Mouse (Mus musculus) layer of hippocampus, adult 2 months (tissue): ENCODE measurements at regions not wholly inside any gene's neighbourhood (a gene's known extent, or its start where the extent isn't known, plus 50 kb on each side); places are given as distances from the start of the nearest gene placed in this dataset.

Experiments used
- DNase-seq, 2 experiments: peaks; one replicate each; pipeline ENCODE4 v3.0.0; 2022; ENCODE audit warnings: low spot score in 2 of 2
- H3K27ac ChIP-seq: fragments of 200-600 bp; 2 replicates; pipeline ENCODE4 v1.8.1; 2022
- H3K4me3 ChIP-seq: fragments of 200-600 bp; 2 replicates; pipeline ENCODE4 v1.8.1; 2022; ENCODE audit warnings: mild to moderate bottlenecking
- CTCF ChIP-seq: fragments of 200-600 bp; conservative IDR thresholded peaks from 2 replicates; pipeline ENCODE4 v1.8.1; 2022; ENCODE audit warnings: antibody characterized with exemption, mild to moderate bottlenecking, moderate library complexity

GRCm38 (mm10) chr3:58122456-58123359 is 274.8 kb upstream of the Pfn2 start:
- H3K4me3 ChIP-seq = peak overlapping the region; percentile 20; the same call in 1 of the 2 replicates
- H3K27ac ChIP-seq = peak overlapping the region; percentile 61; the same call in 1 of the 2 replicates
- peak; percentile 93 for TF ChIP-seq CTCF
- DNase-seq = peak; percentile 78 to 80

GRCm38 (mm10) chr3:58123396-58124077 is 275.7 kb upstream of the Pfn2 start:
- no peak for DNase-seq
- Histone ChIP-seq H3K27ac (no peak overlapping the region), H3K4me3 (no peak overlapping the region)
- no peak for TF ChIP-seq CTCF

GRCm38 (mm10) chr3:58124886-58125285 is 277.0 kb upstream of the Pfn2 start:
- no peak overlapping the region for H3K4me3 ChIP-seq
- DNase-seq = no peak
- TF ChIP-seq CTCF = no peak
- no peak overlapping the region for H3K27ac ChIP-seq

GRCm38 (mm10) chr3:58126996-58127395 is 279.1 kb upstream of the Pfn2 start:
- Histone ChIP-seq H3K4me3 (no peak overlapping the region), H3K27ac (no peak overlapping the region)
- no peak for TF ChIP-seq CTCF
- no peak for DNase-seq

GRCm38 (mm10) chr3:58128059-58128458 is 280.2 kb upstream of the Pfn2 start:
- TF ChIP-seq CTCF = no peak
- no peak overlapping the region for H3K27ac ChIP-seq

GRCm38 (mm10) chr3:58129358-58129903 is 281.6 kb upstream of the Pfn2 start:
- H3K27ac ChIP-seq = no peak overlapping the region
- no peak for DNase-seq
- TF ChIP-seq CTCF = no peak
- no peak overlapping the region for H3K4me3 ChIP-seq

More at GRCm38 (mm10) chr3:58128059-58128458, 280.2 kb upstream of the Pfn2 start:
- H3K4me3 ChIP-seq = no peak overlapping the region
- DNase-seq = no peak

GRCm38 (mm10) chr3:58135607-58136365 is 278.7 kb upstream of the Tsc22d2 start:
- no peak for TF ChIP-seq CTCF
- no peak for DNase-seq
- Histone ChIP-seq H3K4me3 (no peak overlapping the region), H3K27ac (no peak overlapping the region)

GRCm38 (mm10) chr3:58138726-58139585 is 275.6 kb upstream of the Tsc22d2 start:
- TF ChIP-seq CTCF = peak; percentile 82

GRCm38 (mm10) chr3:58146108-58146507 is 268.4 kb upstream of the Tsc22d2 start:
- no peak for TF ChIP-seq CTCF
- no peak for DNase-seq
- Histone ChIP-seq H3K4me3 (no peak overlapping the region), H3K27ac (no peak overlapping the region)

More at GRCm38 (mm10) chr3:58138726-58139585, 275.6 kb upstream of the Tsc22d2 start:
- Histone ChIP-seq H3K4me3 (no peak overlapping the region), H3K27ac (no peak overlapping the region)
- DNase-seq = peak in 1 of 2 experiments; percentile 59

- no peak for DNase-seq
- Histone ChIP-seq H3K27ac (no peak overlapping the region), H3K4me3 (no peak overlapping the region)
- no peak for TF ChIP-seq CTCF
These were observed 267.8 kb upstream of the Tsc22d2 start for GRCm38 (mm10) chr3:58146762-58147161.

- TF ChIP-seq CTCF = no peak
- no peak overlapping the region for H3K4me3 ChIP-seq
- no peak overlapping the region for H3K27ac ChIP-seq
- peak in 1 of 2 experiments; percentile 15 for DNase-seq
These were observed 261.4 kb upstream of the Tsc22d2 start for GRCm38 (mm10) chr3:58153141-58153540.
